Comparison of ENCODE assay signal across 15 mouse cellular contexts in the genomic region with DNA sequence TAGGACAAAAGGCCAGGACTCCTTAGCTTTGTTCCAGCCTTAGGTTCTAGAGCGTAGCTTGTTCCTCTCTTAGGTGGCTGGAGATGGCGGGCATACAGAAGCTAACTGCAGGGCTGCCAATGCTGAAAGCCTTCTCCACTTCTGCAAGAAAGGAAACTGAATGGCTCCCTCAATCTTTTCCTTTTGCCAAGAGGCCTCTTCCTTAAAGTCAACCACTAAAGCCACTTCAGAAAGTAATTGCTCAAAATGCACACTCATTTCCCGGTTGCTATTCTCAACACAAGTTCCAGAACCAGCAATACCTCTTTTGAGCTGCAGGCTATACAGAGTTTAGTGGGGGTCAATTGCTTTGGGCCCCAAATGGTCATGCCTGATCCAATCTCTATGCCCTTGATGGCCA.
"Had no signal": no experiment of that assay in that cellular context is flagged by ENCODE, and none has a peak within 500 bp of the region (broad histone marks: within the 10 kb centered on the region; RNA-seq: fewer than 3 reads in every experiment).

No protein-coding gene starts in this region.

- H3K9ac ChIP-seq: kidney, embryonic 15.5 days; limb, embryonic 12.5 days; liver, embryonic 15.5 days; lung, embryonic 14.5 days; midbrain, embryonic 15.5 days; neural tube, embryonic 13.5 days had no signal

- DNase-seq: kidney, adult 2 months; kidney, postnatal 25 days; liver; lung, embryonic 14.5 days; retina, postnatal 1 day; thymus, postnatal 4 days had no signal

- H3K4me3 ChIP-seq: kidney, embryonic 15.5 days; limb, embryonic 12.5 days; liver, embryonic 15.5 days; midbrain, embryonic 10.5 days; midbrain, embryonic 15.5 days; neural tube, embryonic 13.5 days had no signal

- H3K27ac ChIP-seq: kidney, embryonic 15.5 days; limb, embryonic 12.5 days; liver, embryonic 15.5 days; macrophage; midbrain, embryonic 10.5 days; midbrain, embryonic 15.5 days; neural tube, embryonic 13.5 days; stomach, postnatal 0 days had no signal

- H3K9me3 ChIP-seq: kidney, embryonic 15.5 days; limb, embryonic 12.5 days; liver, embryonic 15.5 days; midbrain, embryonic 10.5 days; midbrain, embryonic 15.5 days; neural tube, embryonic 13.5 days had no signal

- H3K27me3 ChIP-seq: kidney, embryonic 15.5 days; limb, embryonic 12.5 days; liver, embryonic 15.5 days; midbrain, embryonic 15.5 days; neural tube, embryonic 13.5 days had no signal

- ATAC-seq: intestine, embryonic 16.5 days; midbrain, embryonic 15.5 days had no signal

- H3K4me2 ChIP-seq: kidney, embryonic 15.5 days; limb, embryonic 12.5 days; liver, embryonic 15.5 days; lung, embryonic 14.5 days; midbrain, embryonic 15.5 days; neural tube, embryonic 13.5 days had no signal
